Mouse (Mus musculus) layer of hippocampus, adult 18-20 months (tissue): Measurements from ENCODE around the gene Necap2. TPM values are rescaled to one million over a fixed set of nuclear protein-coding genes. Genes with fewer than 3 reads are reported as not detected.
A peak's percentile ranks its signal among the peaks of the same experiment; 100 is the strongest.

Source experiments
- DNase-seq, 2 experiments: peaks; one replicate each; pipeline ENCODE4 v3.0.0; 2022; ENCODE audit warnings: low spot score in 2 of 2
- long read RNA-seq: library from polyadenylated mRNA; stranded (forward); transcript quantifications from one replicate; pipeline ENCODE4 v2.0.0, GENCODE M21; 2021
- total RNA-seq, 2 experiments: library from RNA; stranded (reverse); gene quantifications; 2 replicates each; pipeline ENCODE4 v1.2.3; 2021

The Necap2 gene
- total RNA-seq: 10 to 100 TPM; 36.6 to 42.8 TPM
- long read RNA-seq, transcript Necap2-201 (8 exons, 1,906 nt): major isoform, 24 of 42 reads
- long read RNA-seq, partial matches to known transcripts: 6 of 42 reads
- long read RNA-seq, other reads (novel, unspliced or antisense): 11 of 42 reads

GRCm38 (mm10) chr4:141077681-141078509 lies at the start of gene Necap2:
Necap2 (minus strand) TSS chr4:141078357.
- peak; percentile 92 to 95 for DNase-seq

GRCm38 (mm10) chr4:141123065-141123464 lies 44.9 kb upstream of the Necap2 start:
- no peak for DNase-seq

GRCm38 (mm10) chr4:141122663-141123062 lies 44.5 kb upstream of the Necap2 start:
- no peak for DNase-seq

GRCm38 (mm10) chr4:141120700-141121099 lies 42.5 kb upstream of the Necap2 start:
- peak; percentile 51 to 80 for DNase-seq

GRCm38 (mm10) chr4:141118691-141119090 lies 40.5 kb upstream of the Necap2 start:
- no peak for DNase-seq

- no peak for DNase-seq
These were observed 37.2 kb upstream of the Necap2 start for GRCm38 (mm10) chr4:141115398-141115797.

- DNase-seq: peak; percentile 29 to 64
These were observed 36.4 kb upstream of the Necap2 start for GRCm38 (mm10) chr4:141114521-141114981.

GRCm38 (mm10) chr4:141113831-141114230 lies 35.7 kb upstream of the Necap2 start:
- peak in 1 of 2 experiments; percentile 24 for DNase-seq

- DNase-seq: no peak
These were observed 30.1 kb upstream of the Necap2 start for GRCm38 (mm10) chr4:141108196-141108732.

- no peak for DNase-seq
These were observed 28.5 kb upstream of the Necap2 start for GRCm38 (mm10) chr4:141106526-141107183.

- no peak for DNase-seq
These were observed 23.7 kb upstream of the Necap2 start for GRCm38 (mm10) chr4:141101855-141102254.

GRCm38 (mm10) chr4:141101291-141101690 lies 23.1 kb upstream of the Necap2 start:
- no peak for DNase-seq

- DNase-seq: no peak
These were observed 21.8 kb upstream of the Necap2 start for GRCm38 (mm10) chr4:141099956-141100355.

GRCm38 (mm10) chr4:141098935-141099334 lies 20.8 kb upstream of the Necap2 start:
- no peak for DNase-seq

GRCm38 (mm10) chr4:141096710-141097109 lies 18.6 kb upstream of the Necap2 start:
- no peak for DNase-seq

- no peak for DNase-seq
These were observed 16.9 kb upstream of the Necap2 start for GRCm38 (mm10) chr4:141095016-141095415.

- DNase-seq: peak; percentile 50 to 57
These were observed 10.6 kb upstream of the Necap2 start for GRCm38 (mm10) chr4:141088714-141089113.

- DNase-seq: no peak
These were observed 9.9 kb upstream of the Necap2 start, which contains the start of gene Spata21 for GRCm38 (mm10) chr4:141088033-141088432. Spata21 (plus strand) TSS chr4:141088333.

- no peak for DNase-seq
These were observed 8.7 kb upstream of the Necap2 start for GRCm38 (mm10) chr4:141086862-141087261.

GRCm38 (mm10) chr4:141078510-141079137 lies 467 bp upstream of the Necap2 start:
- no peak for DNase-seq
